In genomic region chr1:176879005-176879404, GRCm38 (mm10) we compare ENCODE assay signal across 8 mouse cellular contexts.
DNase-seq lines count a peak whose midpoint lies in the region; ATAC-seq lines count a peak whose summit lies in the region.

No protein-coding gene starts in this region.

- H3K4me1 ChIP-seq in midbrain, embryonic 10.5 days: peaks cover 46% of the 10 kb centered on the region
- H3K4me1 ChIP-seq in midbrain, embryonic 15.5 days: peaks cover 4% of the 10 kb centered on the region; the same call in 1 of the 2 replicates
- peaks cover 26% of the 10 kb centered on the region for H3K4me1 ChIP-seq in forebrain, embryonic 15.5 days

- no peak overlapping the region for H3K4me2 ChIP-seq in midbrain, embryonic 15.5 days
- no peak overlapping the region for H3K4me2 ChIP-seq in forebrain, embryonic 15.5 days (replicated peaks)

- no peaks in the 10 kb centered on the region for H3K36me3 ChIP-seq in midbrain, embryonic 10.5 days
- H3K36me3 ChIP-seq in midbrain, embryonic 15.5 days (replicated peaks): no peaks in the 10 kb centered on the region
- H3K36me3 ChIP-seq in forebrain, embryonic 15.5 days: no peaks in the 10 kb centered on the region

- ATAC-seq in cerebellum, adult (ENCODE audit: insufficient number of reproducible peaks, low FRiP score, low TSS enrichment): no peak; the same call in 1 of the 2 replicates
- no peak for ATAC-seq in midbrain, embryonic 15.5 days (replicated peaks)
- peak; percentile 66; the same call in 1 of the 2 replicates for ATAC-seq in forebrain, embryonic 15.5 days (replicated peaks)

- H3K27ac ChIP-seq in midbrain, embryonic 10.5 days (replicated peaks): peak overlapping the region; percentile 86
- H3K27ac ChIP-seq in midbrain, embryonic 15.5 days: no peak overlapping the region
- peak overlapping the region; percentile 71 for H3K27ac ChIP-seq in forebrain, embryonic 15.5 days (replicated peaks)

- 45% methylated on average over 2 of the region's 2 CpGs for WGBS in midbrain, embryonic 10.5 days
- 46% methylated on average over 2 of the region's 2 CpGs for whole genome bisulfite sequencing in midbrain, embryonic 15.5 days
- 48% methylated on average over 2 of the region's 2 CpGs for WGBS in forebrain, embryonic 15.5 days

- H3K4me3 ChIP-seq in midbrain, embryonic 10.5 days: no peak overlapping the region
- no peak overlapping the region for H3K4me3 ChIP-seq in midbrain, embryonic 15.5 days
- no peak overlapping the region for H3K4me3 ChIP-seq in forebrain, embryonic 15.5 days

- no peaks in the 10 kb centered on the region for H3K9me3 ChIP-seq in midbrain, embryonic 10.5 days (replicated peaks)
- H3K9me3 ChIP-seq in midbrain, embryonic 15.5 days: no peaks in the 10 kb centered on the region
- no peaks in the 10 kb centered on the region for H3K9me3 ChIP-seq in forebrain, embryonic 15.5 days

- no peaks in the 10 kb centered on the region for H3K27me3 ChIP-seq in midbrain, embryonic 10.5 days (ENCODE audit: low read depth, poor library complexity, severe bottlenecking)
- no peaks in the 10 kb centered on the region for H3K27me3 ChIP-seq in midbrain, embryonic 15.5 days (replicated peaks)
- no peaks in the 10 kb centered on the region for H3K27me3 ChIP-seq in forebrain, embryonic 15.5 days

- no peak overlapping the region for H3K9ac ChIP-seq in midbrain, embryonic 15.5 days
- no peak overlapping the region for H3K9ac ChIP-seq in forebrain, embryonic 15.5 days (replicated peaks)

- DNase-seq in cerebellum, adult 11 months: peak; percentile 37
- no peak for DNase-seq in midbrain, embryonic 10.5 days (ENCODE audit: low spot score)
- DNase-seq in retina, postnatal 7 days (ENCODE audit: low read depth, low spot score): peak; percentile 25
- no peak for DNase-seq in urinary bladder, postnatal 14 days (ENCODE audit: low spot score)
- DNase-seq in right cerebral cortex, postnatal 14 days: no peak

Comparison
In these comparisons a context has a peak if more than half of its experiments do, and no peak if none do; other contexts are left out.
1. DNase-seq: peak in cerebellum, adult 11 months (single experiment) and retina, postnatal 7 days (single experiment); none in midbrain, embryonic 10.5 days (single experiment), urinary bladder, postnatal 14 days (single experiment) and right cerebral cortex, postnatal 14 days (single experiment).